Mouse (Mus musculus) liver, postnatal 0 days (tissue): Measurements from ENCODE around the gene Endou. TPM values are rescaled to one million over a fixed set of nuclear protein-coding genes. Genes with fewer than 3 reads are reported as not detected.

Source experiments
- ATAC-seq: fragments of 200-750 bp; cut with Nextera tagmentation; 2 replicates; pipeline ENCODE4 v1.8.0; 2017; ENCODE audit warnings: mild to moderate bottlenecking, moderate library complexity
- DNase-seq: peaks from one replicate; pipeline ENCODE4 v3.0.0-alpha.2; 2016
- H3K27ac ChIP-seq: fragments of 300-500 bp; sonication (generic); 2 replicates; pipeline ENCODE4 v1.5.1; 2014; ENCODE audit warnings: antibody characterized with exemption, moderate library complexity, mild to moderate bottlenecking, low read depth
- H3K27me3 ChIP-seq: fragments of 300-500 bp; sonication (generic); 2 replicates; pipeline ENCODE4 v1.6.1; 2014; ENCODE audit warnings: low read length, control low read depth, mixed read lengths; ENCODE audit not compliant: insufficient read depth
- H3K36me3 ChIP-seq: fragments of 300-500 bp; sonication (generic); replicated peaks from 2 replicates; pipeline ENCODE4 v1.6.1; 2014; ENCODE audit warnings: mild to moderate bottlenecking, control low read depth, low read length, moderate library complexity, mixed read lengths; ENCODE audit not compliant: insufficient read depth
- H3K4me1 ChIP-seq: fragments of 300-500 bp; sonication (generic); 2 replicates; pipeline ENCODE4 v1.6.1; 2014; ENCODE audit warnings: antibody characterized with exemption, mild to moderate bottlenecking, control low read depth; ENCODE audit not compliant: insufficient read depth
- H3K4me2 ChIP-seq: fragments of 300-500 bp; sonication (generic); 2 replicates; pipeline ENCODE4 v1.6.1; 2014; ENCODE audit warnings: low read depth, mild to moderate bottlenecking, low read length, moderate library complexity, mixed read lengths
- H3K4me3 ChIP-seq: fragments of 300-500 bp; sonication (generic); 2 replicates; pipeline ENCODE4 v1.5.1; 2014; ENCODE audit warnings: low read depth, low read length
- H3K9ac ChIP-seq: fragments of 300-500 bp; sonication (generic); replicated peaks from 2 replicates; pipeline ENCODE4 v1.6.1; 2014; ENCODE audit warnings: mild to moderate bottlenecking, moderate library complexity
- H3K9me3 ChIP-seq: fragments of 300-500 bp; sonication (generic); 2 replicates; pipeline ENCODE4 v1.6.1; 2016; ENCODE audit warnings: mild to moderate bottlenecking, control low read depth, low read length, mixed read lengths
- CTCF ChIP-seq: sonication (generic); IDR thresholded peaks from 2 replicates; pipeline ENCODE4 v1.5.1; 2016; ENCODE audit warnings: antibody characterized with exemption, low read depth
- EP300 ChIP-seq: IDR thresholded peaks from 2 replicates; pipeline ENCODE4 v1.6.1; 2016; ENCODE audit warnings: antibody characterized with exemption, low read depth, mild to moderate bottlenecking
- WGBS: fragments of 180-500 bp; shearing (Covaris S2); extraction: QIAGEN DNeasy Blood & Tissue Kit; methylation state at CpG from one replicate; pipeline ENCODE4 v1.1.7; 2014; ENCODE audit not compliant: insufficient replicate concordance; 5-methylcytosine and 5-hydroxymethylcytosine counted together
- polyA plus RNA-seq: library from polyadenylated mRNA; unstranded; fragments of >200 nt; fragmentation: Nextera tagmentation; extraction: Ambion mirVana; gene quantifications from 2 replicates; pipeline ENCODE4 v1.2.1, GENCODE M21; 2015

The Endou gene
- polyA plus RNA-seq, 1 experiment from 2014 or later: 0.82 TPM

GRCm38 (mm10) chr15:97741662-97742061 is 10.5 kb upstream of the Endou start:
- peaks cover 15% of the 10 kb centered on the region for H3K4me1 ChIP-seq
- H3K4me2 ChIP-seq: no peak overlapping the region
- TF ChIP-seq CTCF (no peak), EP300 (no peak)
- no peak overlapping the region for H3K27ac ChIP-seq
- no peaks in the 10 kb centered on the region for H3K9me3 ChIP-seq
- no peak overlapping the region for H3K9ac ChIP-seq
- no peak overlapping the region for H3K4me3 ChIP-seq
- no peaks in the 10 kb centered on the region for H3K36me3 ChIP-seq
- ATAC-seq: no peak
- 76% methylated on average over 12 of the region's 12 CpGs for WGBS
- H3K27me3 ChIP-seq: no peaks in the 10 kb centered on the region
- DNase-seq: no peak

DNA sequence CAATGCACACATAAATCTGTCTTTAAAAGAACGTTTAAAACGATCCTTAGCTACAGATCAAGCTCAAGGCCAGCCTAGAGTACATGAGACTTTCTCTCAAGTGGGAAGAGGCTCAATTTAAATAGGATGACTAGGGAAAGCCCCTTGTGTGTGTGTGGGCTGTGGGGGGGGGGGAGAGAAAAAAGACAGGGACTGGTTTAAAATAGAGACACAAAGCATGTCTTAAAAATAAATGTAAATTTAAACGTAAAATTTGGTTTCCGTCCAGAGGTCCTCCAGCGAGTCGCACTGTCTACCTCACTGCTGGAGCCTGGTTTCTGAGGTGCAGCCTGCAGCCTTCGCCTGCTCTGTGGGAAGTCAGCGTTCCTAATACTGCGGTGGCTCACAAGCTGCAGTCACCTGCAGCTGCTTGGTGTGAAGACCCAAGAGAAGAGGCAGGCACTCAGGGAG is 9.2 kb upstream of the Endou start:
- Histone ChIP-seq H3K27ac (no peak overlapping the region), H3K9me3 (no peaks in the 10 kb centered on the region), H3K4me3 (no peak overlapping the region), H3K4me2 (no peak overlapping the region), H3K27me3 (no peaks in the 10 kb centered on the region), H3K36me3 (no peaks in the 10 kb centered on the region), H3K9ac (no peak overlapping the region), H3K4me1 (peaks cover 11% of the 10 kb centered on the region)
- ATAC-seq: no peak
- no peak for TF ChIP-seq CTCF
- no peak for TF ChIP-seq EP300
- DNase-seq: no peak
- WGBS: 88% methylated on average over 9 of the region's 9 CpGs

DNA sequence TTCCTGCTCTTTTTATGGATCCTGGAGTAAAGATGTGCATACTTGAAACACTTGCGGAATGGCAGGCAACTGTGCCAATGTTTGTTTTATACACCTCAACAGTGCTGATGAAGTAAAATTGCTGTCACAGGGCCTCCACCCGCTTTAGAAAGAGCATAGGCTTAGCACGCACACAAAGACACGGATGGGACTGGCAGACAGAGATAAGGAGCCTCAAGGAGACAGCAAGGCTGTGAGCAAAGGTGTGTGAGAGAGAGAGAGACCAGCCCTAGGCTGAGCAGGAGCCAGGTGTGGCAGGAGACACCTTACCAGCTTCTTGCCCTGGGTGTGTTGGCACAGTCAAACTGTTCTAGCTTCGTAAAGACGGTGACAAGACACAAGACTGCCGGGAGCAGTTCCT is 7.8 kb upstream of the Endou start:
- Histone ChIP-seq H3K9me3 (no peaks in the 10 kb centered on the region), H3K9ac (no peak overlapping the region), H3K27ac (no peak overlapping the region), H3K36me3 (no peaks in the 10 kb centered on the region), H3K4me3 (no peak overlapping the region), H3K4me1 (peaks cover 9% of the 10 kb centered on the region; the same call in 1 of the 2 replicates), H3K27me3 (no peaks in the 10 kb centered on the region), H3K4me2 (no peak overlapping the region)
- TF ChIP-seq EP300 (no peak), CTCF (no peak)
- no peak for DNase-seq
- 61% methylated on average over 7 of the region's 7 CpGs for WGBS
- peak; percentile 60 for ATAC-seq

- Histone ChIP-seq H3K4me3 (no peak overlapping the region), H3K4me1 (0 out of 2 replicates have a peak, but pooled peaks cover 2% of the 10 kb centered on the region), H3K9ac (no peak overlapping the region), H3K9me3 (no peaks in the 10 kb centered on the region), H3K27me3 (no peaks in the 10 kb centered on the region), H3K4me2 (no peak overlapping the region), H3K36me3 (no peaks in the 10 kb centered on the region), H3K27ac (no peak overlapping the region)
- DNase-seq: no peak
- ATAC-seq: no peak
- TF ChIP-seq CTCF (no peak), EP300 (no peak)
- WGBS: 84% methylated on average over 11 of the region's 11 CpGs
Measured at GRCm38 (mm10) chr15:97731988-97732387, 849 bp upstream of the Endou start.

GRCm38 (mm10) chr15:97730365-97730764 is 774 bp downstream of the Endou start:
- Histone ChIP-seq H3K9ac (no peak overlapping the region), H3K27me3 (no peaks in the 10 kb centered on the region), H3K4me3 (no peak overlapping the region), H3K4me1 (0 out of 2 replicates have a peak, but pooled peaks cover 5% of the 10 kb centered on the region), H3K9me3 (no peaks in the 10 kb centered on the region), H3K36me3 (no peaks in the 10 kb centered on the region), H3K4me2 (no peak overlapping the region), H3K27ac (no peak overlapping the region)
- DNase-seq: no peak
- WGBS: 64% methylated on average over 6 of the region's 6 CpGs
- TF ChIP-seq EP300 (no peak), CTCF (no peak)
- no peak for ATAC-seq

DNA sequence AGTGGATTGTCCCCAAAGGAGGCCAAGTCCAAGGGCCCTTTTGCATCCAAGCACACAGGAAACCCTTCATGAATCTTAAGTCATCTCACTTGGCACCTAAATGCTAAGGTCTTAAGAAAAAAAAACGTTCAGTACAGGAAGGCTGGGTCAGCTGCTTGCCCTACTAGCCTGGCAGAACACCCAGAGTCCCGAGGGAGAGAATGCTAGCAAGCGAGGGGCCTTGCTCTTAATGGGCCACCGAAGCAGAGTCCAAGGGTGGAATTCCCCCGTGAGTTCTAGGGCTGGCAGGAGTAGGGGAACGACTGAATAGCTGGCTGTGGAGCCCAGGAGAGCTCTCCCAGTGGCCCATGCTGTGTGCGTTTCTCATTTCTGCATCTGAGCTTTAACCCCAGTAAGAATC is 2.3 kb downstream of the Endou start:
- H3K9me3 ChIP-seq: no peaks in the 10 kb centered on the region
- H3K27me3 ChIP-seq: no peaks in the 10 kb centered on the region
- no peak overlapping the region for H3K4me3 ChIP-seq
- H3K9ac ChIP-seq: no peak overlapping the region
- no peaks in the 10 kb centered on the region for H3K36me3 ChIP-seq
- TF ChIP-seq CTCF: no peak
- no peak for TF ChIP-seq EP300
- no peak for ATAC-seq
- no peak for DNase-seq
- 57% methylated on average over 7 of the region's 7 CpGs for WGBS
- H3K4me2 ChIP-seq: no peak overlapping the region
- no peak overlapping the region for H3K27ac ChIP-seq
- 0 out of 2 replicates have a peak, but pooled peaks cover 5% of the 10 kb centered on the region for H3K4me1 ChIP-seq

- no peak overlapping the region for H3K4me3 ChIP-seq
- TF ChIP-seq EP300 (no peak), CTCF (no peak)
Measured at GRCm38 (mm10) chr15:97728394-97728793, 2.7 kb downstream of the Endou start.

More at GRCm38 (mm10) chr15:97728394-97728793, 2.7 kb downstream of the Endou start:
- H3K4me2 ChIP-seq: no peak overlapping the region
- H3K36me3 ChIP-seq: no peaks in the 10 kb centered on the region
- H3K4me1 ChIP-seq: 0 out of 2 replicates have a peak, but pooled peaks cover 5% of the 10 kb centered on the region
- DNase-seq (no peak), ATAC-seq (no peak)
- no peaks in the 10 kb centered on the region for H3K27me3 ChIP-seq
- 74% methylated on average over 11 of the region's 11 CpGs for WGBS
- no peaks in the 10 kb centered on the region for H3K9me3 ChIP-seq
- no peak overlapping the region for H3K9ac ChIP-seq
- no peak overlapping the region for H3K27ac ChIP-seq
